Mouse (Mus musculus) embryonic facial prominence, embryonic 12.5 days (tissue): ENCODE measurements around the gene Cdk14. TPM values are rescaled to one million over a fixed set of nuclear protein-coding genes. Genes with fewer than 3 reads are reported as not detected.

Experiments
- ATAC-seq: fragments of 200-750 bp; cut with Nextera tagmentation; 2 replicates; pipeline ENCODE4 v1.8.0; 2017; ENCODE audit not compliant: insufficient number of reproducible peaks, insufficient read depth, low FRiP score, low TSS enrichment
- H3K27ac ChIP-seq: fragments of 300-500 bp; sonication (generic); 2 replicates; pipeline ENCODE4 v1.5.1; 2016; ENCODE audit warnings: mild to moderate bottlenecking
- H3K27me3 ChIP-seq: fragments of 300-500 bp; sonication (generic); 2 replicates; pipeline ENCODE4 v1.6.1; 2016; ENCODE audit warnings: mild to moderate bottlenecking, moderate library complexity
- H3K36me3 ChIP-seq: fragments of 300-500 bp; sonication (generic); 2 replicates; pipeline ENCODE4 v1.6.1; 2016; ENCODE audit warnings: mild to moderate bottlenecking
- H3K4me1 ChIP-seq: fragments of 300-500 bp; sonication (generic); 2 replicates; pipeline ENCODE4 v1.6.1; 2016
- H3K4me2 ChIP-seq: fragments of 300-500 bp; sonication (generic); replicated peaks from 2 replicates; pipeline ENCODE4 v1.6.1; 2016; ENCODE audit warnings: mild to moderate bottlenecking, moderate library complexity
- H3K4me3 ChIP-seq: fragments of 300-500 bp; sonication (generic); 2 replicates; pipeline ENCODE4 v1.5.1; 2016; ENCODE audit warnings: mild to moderate bottlenecking
- H3K9ac ChIP-seq: fragments of 300-500 bp; sonication (generic); 2 replicates; pipeline ENCODE4 v1.6.1; 2016; ENCODE audit warnings: mild to moderate bottlenecking, moderate library complexity
- H3K9me3 ChIP-seq: fragments of 300-500 bp; sonication (generic); 2 replicates; pipeline ENCODE4 v1.6.1; 2016; ENCODE audit warnings: mild to moderate bottlenecking, moderate library complexity
- WGBS: fragments of 180-500 bp; shearing (Covaris S2); methylation state at CpG from one replicate; pipeline ENCODE4 v1.1.7; 2016; 5-methylcytosine and 5-hydroxymethylcytosine counted together
- polyA plus RNA-seq: library from polyadenylated mRNA; unstranded; fragments of >200 nt; fragmentation: Nextera tagmentation; extraction: Ambion mirVana; gene quantifications from 2 replicates; pipeline ENCODE4 v1.2.1, GENCODE M21; 2016

The Cdk14 gene
- polyA plus RNA-seq, 1 experiment from 2014 or later: 36.1 TPM

DNA sequence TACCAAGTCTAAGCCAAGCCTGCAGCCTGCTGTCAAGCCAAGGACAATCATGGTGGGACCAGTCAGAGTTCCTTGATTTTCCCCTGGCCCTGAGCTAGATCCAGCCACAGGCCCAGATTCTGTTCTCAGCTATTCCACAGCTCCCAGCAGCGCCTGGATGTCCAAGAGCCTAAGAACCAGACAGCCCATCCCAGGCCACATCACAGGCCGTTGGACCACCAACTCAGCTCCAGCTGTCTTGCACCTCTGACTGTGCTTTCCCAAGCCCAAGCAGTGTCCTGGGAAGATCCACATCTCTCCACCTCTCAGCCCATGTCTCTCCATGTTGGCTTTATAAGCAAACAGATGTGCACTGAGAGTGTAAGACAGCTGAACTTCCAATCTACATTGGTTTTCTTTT, 114.8 kb downstream of the Cdk14 start:
- Histone ChIP-seq H3K27ac (no peak overlapping the region), H3K4me2 (no peak overlapping the region), H3K27me3 (no peaks in the 10 kb centered on the region), H3K9me3 (no peaks in the 10 kb centered on the region), H3K4me3 (no peak overlapping the region), H3K4me1 (0 out of 2 replicates have a peak, but pooled peaks cover 2% of the 10 kb centered on the region), H3K36me3 (no peaks in the 10 kb centered on the region), H3K9ac (no peak overlapping the region)
- WGBS: 89% methylated on average over 2 of the region's 2 CpGs
- no peak for ATAC-seq

DNA sequence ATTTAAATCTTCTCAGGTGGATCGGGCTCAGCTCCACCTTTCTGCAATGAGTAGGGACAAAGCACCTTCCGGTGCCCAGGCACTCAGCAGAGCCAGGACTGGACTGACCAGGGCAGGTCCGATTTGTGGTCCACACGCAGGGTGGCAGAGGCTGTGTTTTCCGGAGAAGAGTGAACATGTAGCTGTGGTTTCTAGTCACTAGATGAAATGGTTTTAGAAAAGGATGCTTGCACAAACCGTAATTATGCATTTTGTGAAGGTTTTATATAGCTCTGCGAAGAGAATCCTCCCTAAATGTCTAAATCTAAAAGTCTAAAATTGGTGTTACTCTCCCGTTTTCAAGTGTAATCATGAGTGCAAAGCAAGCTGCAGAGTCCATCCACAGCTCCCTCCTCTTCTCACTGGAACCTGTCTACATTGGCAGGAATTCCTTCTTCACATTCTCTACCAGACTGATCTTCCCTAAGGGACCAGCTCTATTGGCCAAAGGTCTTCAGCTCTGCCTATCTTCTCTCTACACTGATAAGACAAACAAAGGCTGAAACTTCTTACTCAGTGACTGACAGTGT, 116.9 kb downstream of the Cdk14 start:
- no peaks in the 10 kb centered on the region for H3K27me3 ChIP-seq
- no peak for ATAC-seq

DNA sequence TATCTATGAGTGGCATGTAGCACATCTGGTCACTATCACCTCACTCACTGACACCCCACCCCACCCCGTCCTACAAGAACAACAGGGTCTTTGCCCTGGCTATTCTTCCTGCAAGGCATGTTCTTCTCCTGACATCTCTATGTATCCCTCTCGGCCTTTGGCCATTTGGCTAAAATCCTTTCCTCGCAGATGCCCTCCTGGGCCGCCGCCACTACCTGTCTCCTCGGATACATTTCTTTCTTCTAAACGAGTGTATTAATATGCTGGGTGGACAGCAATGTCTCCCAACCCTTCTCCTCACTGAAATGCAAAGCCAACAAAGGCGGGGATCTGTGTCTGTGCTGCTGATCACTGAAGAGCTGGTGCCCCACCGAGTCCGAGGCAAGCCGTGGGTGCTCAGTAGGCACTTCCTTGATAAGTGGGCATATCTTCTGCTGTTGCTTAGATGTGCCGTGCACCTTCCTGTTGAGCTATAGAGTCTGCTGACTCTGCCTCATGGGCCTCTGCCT, 118.5 kb downstream of the Cdk14 start:
- Histone ChIP-seq H3K36me3 (no peaks in the 10 kb centered on the region), H3K27me3 (no peaks in the 10 kb centered on the region), H3K9ac (no peak overlapping the region), H3K9me3 (no peaks in the 10 kb centered on the region), H3K4me1 (0 out of 2 replicates have a peak, but pooled peaks cover 2% of the 10 kb centered on the region), H3K4me2 (no peak overlapping the region), H3K4me3 (no peak overlapping the region), H3K27ac (no peak overlapping the region)
- WGBS: 81% methylated on average over 12 of the region's 12 CpGs
- no peak for ATAC-seq

More for the DNA sequence above, 116.9 kb downstream of the Cdk14 start:
- Histone ChIP-seq H3K9ac (no peak overlapping the region), H3K27ac (no peak overlapping the region), H3K4me1 (0 out of 2 replicates have a peak, but pooled peaks cover 2% of the 10 kb centered on the region), H3K4me3 (no peak overlapping the region), H3K4me2 (no peak overlapping the region), H3K36me3 (no peaks in the 10 kb centered on the region), H3K9me3 (no peaks in the 10 kb centered on the region)
- WGBS: 93% methylated on average over 8 of the region's 8 CpGs

DNA sequence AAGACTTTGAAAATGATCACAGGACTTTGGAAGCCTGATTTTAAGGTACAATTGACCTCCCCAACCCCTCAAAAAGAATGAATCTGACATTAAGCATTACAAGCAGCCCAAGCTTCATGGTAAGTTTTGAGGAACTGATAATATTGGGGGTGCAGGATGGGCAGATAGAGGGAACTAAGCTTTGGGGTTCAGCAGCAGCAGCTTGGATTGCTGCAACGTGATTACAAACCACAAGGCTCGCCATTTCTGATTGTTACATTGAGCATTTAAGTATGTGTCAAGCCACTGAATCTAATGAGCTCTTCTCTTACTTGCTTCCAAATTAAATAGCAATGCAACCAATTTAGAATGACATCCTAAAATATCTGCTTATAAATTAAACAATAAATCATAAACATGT, 119.1 kb downstream of the Cdk14 start:
- ATAC-seq: no peak
- 80% methylated on average over 2 of the region's 2 CpGs for WGBS
- no peak overlapping the region for H3K4me3 ChIP-seq

DNA sequence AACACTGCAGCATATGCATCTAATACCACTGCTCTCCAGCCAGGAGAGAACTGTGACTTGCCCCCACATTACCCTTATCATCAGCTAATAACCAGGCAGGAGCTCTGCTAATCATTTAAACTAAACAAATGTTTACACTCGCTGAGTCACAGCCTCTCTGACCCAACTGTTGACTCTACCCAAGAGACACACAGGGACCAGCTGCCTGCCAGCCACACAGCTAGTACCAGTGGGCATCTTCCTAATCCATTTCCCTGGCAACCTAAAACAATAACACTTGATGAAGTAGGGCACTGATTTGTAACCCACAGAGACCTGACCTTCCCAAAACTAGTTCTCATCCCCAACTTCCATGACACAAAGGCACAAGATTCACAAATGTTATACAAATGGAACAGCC, 119.8 kb downstream of the Cdk14 start:
- Histone ChIP-seq H3K36me3 (0 out of 2 replicates have a peak, but pooled peaks cover 3% of the 10 kb centered on the region), H3K27me3 (no peaks in the 10 kb centered on the region), H3K4me2 (no peak overlapping the region), H3K9ac (no peak overlapping the region), H3K4me3 (no peak overlapping the region), H3K4me1 (no peaks in the 10 kb centered on the region), H3K9me3 (no peaks in the 10 kb centered on the region), H3K27ac (no peak overlapping the region)
- ATAC-seq: no peak
- 73% methylated on average over 1 of the region's 1 CpGs for WGBS

More for the DNA sequence above, 119.1 kb downstream of the Cdk14 start:
- Histone ChIP-seq H3K4me1 (no peaks in the 10 kb centered on the region), H3K36me3 (0 out of 2 replicates have a peak, but pooled peaks cover 3% of the 10 kb centered on the region), H3K27ac (no peak overlapping the region), H3K4me2 (no peak overlapping the region), H3K9me3 (no peaks in the 10 kb centered on the region), H3K27me3 (no peaks in the 10 kb centered on the region), H3K9ac (no peak overlapping the region)

DNA sequence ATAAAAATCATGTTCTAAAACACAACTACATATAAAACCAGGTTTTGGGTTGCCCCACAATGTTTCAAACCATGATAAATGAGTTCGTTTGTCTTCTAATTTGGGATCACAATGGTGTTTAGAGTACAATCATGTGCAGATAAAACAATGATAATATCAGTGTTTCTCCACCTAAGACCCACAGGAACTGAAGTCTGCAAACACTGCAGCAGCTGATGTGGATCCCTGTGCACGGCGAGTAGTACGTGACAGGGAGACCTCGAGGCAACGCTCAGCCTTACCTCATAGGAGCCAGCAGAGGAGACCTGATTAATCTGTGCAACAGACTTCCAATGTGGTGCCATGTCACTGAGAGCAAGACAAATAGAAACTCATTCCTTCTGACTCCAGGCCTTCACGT, 122.9 kb downstream of the Cdk14 start:
- no peaks in the 10 kb centered on the region for H3K27me3 ChIP-seq
- WGBS: 85% methylated on average over 7 of the region's 7 CpGs
- no peak overlapping the region for H3K4me3 ChIP-seq
- no peak overlapping the region for H3K4me2 ChIP-seq
- 0 out of 2 replicates have a peak, but pooled peaks cover 3% of the 10 kb centered on the region for H3K36me3 ChIP-seq
- no peaks in the 10 kb centered on the region for H3K4me1 ChIP-seq
- H3K9ac ChIP-seq: no peak overlapping the region
- no peak for ATAC-seq
- no peak overlapping the region for H3K27ac ChIP-seq
- H3K9me3 ChIP-seq: no peaks in the 10 kb centered on the region

DNA sequence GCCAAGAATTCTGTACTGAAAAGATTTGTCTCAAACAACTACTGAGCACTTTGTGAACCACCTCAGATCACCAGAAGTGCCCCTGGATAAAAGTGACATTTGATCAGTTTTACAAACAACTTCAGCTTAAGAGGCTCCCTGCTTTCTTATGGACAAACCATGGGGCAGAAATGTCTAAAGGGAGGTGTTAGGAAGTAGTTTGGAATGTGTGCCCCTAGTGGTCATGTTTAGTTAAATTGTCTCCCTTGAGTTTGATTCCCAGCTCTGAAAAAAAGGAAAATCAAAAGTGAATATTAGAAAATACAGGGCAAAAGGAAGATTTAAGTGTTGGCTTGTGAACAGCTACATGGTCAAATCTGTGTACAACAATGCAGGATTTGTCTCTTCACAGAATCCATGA, 123.3 kb downstream of the Cdk14 start:
- ATAC-seq: no peak
- H3K9ac ChIP-seq: no peak overlapping the region
- H3K27me3 ChIP-seq: no peaks in the 10 kb centered on the region

DNA sequence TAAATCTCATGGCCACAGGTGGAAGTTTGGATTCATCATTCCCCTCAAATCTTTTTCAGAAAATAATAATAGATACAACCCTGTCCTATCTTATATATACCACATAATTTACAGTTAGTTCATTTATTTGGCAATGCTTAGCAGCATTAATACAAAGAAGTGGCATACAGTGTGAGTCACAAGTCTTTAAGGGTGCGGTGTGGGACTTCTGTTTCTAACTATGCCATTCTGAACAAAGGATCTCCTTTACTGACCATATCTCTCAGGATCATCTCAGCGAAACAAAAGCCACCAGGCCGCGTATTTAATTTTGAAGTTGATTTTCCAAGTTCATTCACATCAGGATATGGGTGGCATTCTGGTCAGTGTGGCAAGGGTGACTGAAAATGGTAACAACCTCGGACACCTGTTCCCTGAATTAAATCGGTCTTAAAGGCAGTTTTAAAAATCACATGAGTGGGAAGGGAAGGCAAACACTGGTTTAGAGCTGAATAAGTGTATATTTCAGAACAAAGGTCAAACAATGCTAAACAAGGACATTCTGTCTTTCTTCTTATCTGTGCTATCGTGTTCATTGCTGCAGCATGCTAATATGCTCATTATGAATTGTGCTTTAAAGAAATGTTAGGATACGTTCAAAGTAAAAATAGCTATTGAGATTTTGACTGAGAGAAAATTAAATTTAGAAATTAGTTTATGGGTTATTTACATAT, 127.1 kb downstream of the Cdk14 start:
- Histone ChIP-seq H3K9me3 (no peaks in the 10 kb centered on the region), H3K27ac (no peak overlapping the region), H3K36me3 (0 out of 2 replicates have a peak, but pooled peaks cover 3% of the 10 kb centered on the region), H3K27me3 (no peaks in the 10 kb centered on the region), H3K9ac (no peak overlapping the region), H3K4me1 (0 out of 2 replicates have a peak, but pooled peaks cover 7% of the 10 kb centered on the region), H3K4me3 (no peak overlapping the region), H3K4me2 (no peak overlapping the region)
- WGBS: 84% methylated on average over 8 of the region's 8 CpGs
- no peak for ATAC-seq

More for the DNA sequence above, 123.3 kb downstream of the Cdk14 start:
- no peak overlapping the region for H3K27ac ChIP-seq
- H3K4me1 ChIP-seq: no peaks in the 10 kb centered on the region
- no peaks in the 10 kb centered on the region for H3K9me3 ChIP-seq
- no peak overlapping the region for H3K4me3 ChIP-seq
- H3K4me2 ChIP-seq: no peak overlapping the region
- 0 out of 2 replicates have a peak, but pooled peaks cover 3% of the 10 kb centered on the region for H3K36me3 ChIP-seq

DNA sequence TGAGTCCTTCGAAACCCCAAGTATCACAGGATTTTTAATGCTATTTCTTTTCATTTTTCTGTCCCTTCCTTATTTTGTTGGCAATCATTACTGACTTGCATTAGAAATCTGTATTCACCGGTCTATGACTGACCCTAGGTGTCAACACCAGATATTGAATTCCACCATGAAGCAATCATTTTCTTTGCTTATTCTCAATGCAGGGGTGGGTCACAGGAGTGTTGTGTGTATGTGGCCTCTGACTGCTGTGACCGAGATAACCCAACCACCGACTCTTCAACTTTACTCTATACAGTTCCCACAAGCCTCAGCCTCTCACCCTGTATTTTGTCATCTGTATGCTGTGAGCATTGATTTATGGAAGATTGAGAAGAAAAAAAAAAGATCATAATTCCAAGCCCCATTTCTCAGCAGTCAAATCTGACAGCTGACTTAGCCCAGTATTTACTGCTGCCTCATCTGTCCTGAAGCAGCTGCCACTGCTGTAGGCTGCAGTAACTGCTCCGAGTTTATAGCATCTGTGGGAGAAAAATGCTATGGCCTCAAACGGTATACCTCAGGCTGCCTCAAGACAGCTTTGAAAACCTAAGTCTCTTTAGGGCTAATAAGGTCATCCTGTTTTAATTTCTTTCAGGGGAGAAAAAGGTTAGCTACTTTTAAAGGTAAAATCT, 128.7 kb downstream of the Cdk14 start:
- Histone ChIP-seq H3K4me1 (0 out of 2 replicates have a peak, but pooled peaks cover 7% of the 10 kb centered on the region), H3K27ac (no peak overlapping the region), H3K9me3 (no peaks in the 10 kb centered on the region), H3K4me3 (no peak overlapping the region), H3K36me3 (0 out of 2 replicates have a peak, but pooled peaks cover 2% of the 10 kb centered on the region), H3K9ac (no peak overlapping the region), H3K4me2 (no peak overlapping the region), H3K27me3 (no peaks in the 10 kb centered on the region)
- no peak for ATAC-seq
- WGBS: 68% methylated on average over 6 of the region's 6 CpGs

DNA sequence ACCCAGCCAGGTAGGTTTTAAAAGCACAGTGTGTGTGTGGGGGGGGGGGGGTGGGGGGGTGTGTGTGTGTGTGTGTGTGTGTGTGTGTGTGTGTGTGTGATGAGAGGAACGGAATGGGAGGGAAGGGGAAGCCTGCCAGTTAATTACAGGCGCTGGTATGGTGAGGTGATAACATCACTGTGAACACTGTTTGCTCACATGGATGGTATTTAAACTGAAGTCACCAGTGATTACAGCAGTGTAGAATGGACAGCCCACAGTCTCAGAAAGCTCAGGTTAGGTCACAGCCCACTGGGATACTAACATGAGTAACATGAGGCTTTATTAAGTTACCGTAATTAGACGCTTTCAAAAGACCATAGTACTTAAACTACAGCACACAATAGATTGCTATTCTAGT, 129.4 kb downstream of the Cdk14 start:
- Histone ChIP-seq H3K9ac (no peak overlapping the region), H3K4me1 (0 out of 2 replicates have a peak, but pooled peaks cover 7% of the 10 kb centered on the region), H3K27me3 (no peaks in the 10 kb centered on the region), H3K36me3 (no peaks in the 10 kb centered on the region), H3K4me3 (no peak overlapping the region), H3K4me2 (no peak overlapping the region), H3K9me3 (no peaks in the 10 kb centered on the region), H3K27ac (no peak overlapping the region)
- no peak for ATAC-seq
- WGBS: 55% methylated on average over 4 of the region's 4 CpGs

DNA sequence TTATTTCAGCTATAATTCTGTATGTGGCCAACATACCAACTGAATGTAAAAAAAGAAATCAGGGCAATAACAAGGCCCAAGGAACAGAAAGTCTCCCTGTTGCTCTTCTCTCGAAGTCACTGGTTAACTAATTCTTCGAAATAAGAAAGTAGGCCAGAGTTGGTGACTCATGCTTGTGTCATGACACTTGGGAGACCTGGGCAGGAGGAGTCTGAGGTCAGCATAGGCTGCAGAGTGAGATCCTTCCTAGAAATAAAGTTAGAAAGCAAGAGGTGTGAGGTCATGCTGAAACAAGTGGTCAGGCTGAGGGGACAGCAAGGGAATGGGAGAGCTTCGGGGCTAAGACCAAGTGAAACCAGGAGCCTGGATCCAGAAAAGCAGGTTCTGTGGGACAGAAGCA, 134.2 kb downstream of the Cdk14 start:
- Histone ChIP-seq H3K27ac (no peak overlapping the region), H3K9ac (no peak overlapping the region), H3K4me3 (no peak overlapping the region), H3K36me3 (no peaks in the 10 kb centered on the region), H3K4me2 (no peak overlapping the region), H3K9me3 (no peaks in the 10 kb centered on the region), H3K4me1 (0 out of 2 replicates have a peak, but pooled peaks cover 7% of the 10 kb centered on the region), H3K27me3 (no peaks in the 10 kb centered on the region)
- 85% methylated on average over 3 of the region's 3 CpGs for WGBS
- ATAC-seq: no peak
